Mouse (Mus musculus): ENCODE data around the gene Hs3st6. TPM values are rescaled to one million over a fixed set of nuclear protein-coding genes. Genes with fewer than 3 reads are reported as not detected.
"Not testable (repeated sequence)": the region's sequence is repeated elsewhere in the genome, so short reads cannot be mapped to it uniquely, and the experiment has no call there.

Hs3st6 gene
- total RNA-seq (2015) (not detected in 2 replicates), total RNA-seq (2017) (not detected in 2 replicates)

DNA sequence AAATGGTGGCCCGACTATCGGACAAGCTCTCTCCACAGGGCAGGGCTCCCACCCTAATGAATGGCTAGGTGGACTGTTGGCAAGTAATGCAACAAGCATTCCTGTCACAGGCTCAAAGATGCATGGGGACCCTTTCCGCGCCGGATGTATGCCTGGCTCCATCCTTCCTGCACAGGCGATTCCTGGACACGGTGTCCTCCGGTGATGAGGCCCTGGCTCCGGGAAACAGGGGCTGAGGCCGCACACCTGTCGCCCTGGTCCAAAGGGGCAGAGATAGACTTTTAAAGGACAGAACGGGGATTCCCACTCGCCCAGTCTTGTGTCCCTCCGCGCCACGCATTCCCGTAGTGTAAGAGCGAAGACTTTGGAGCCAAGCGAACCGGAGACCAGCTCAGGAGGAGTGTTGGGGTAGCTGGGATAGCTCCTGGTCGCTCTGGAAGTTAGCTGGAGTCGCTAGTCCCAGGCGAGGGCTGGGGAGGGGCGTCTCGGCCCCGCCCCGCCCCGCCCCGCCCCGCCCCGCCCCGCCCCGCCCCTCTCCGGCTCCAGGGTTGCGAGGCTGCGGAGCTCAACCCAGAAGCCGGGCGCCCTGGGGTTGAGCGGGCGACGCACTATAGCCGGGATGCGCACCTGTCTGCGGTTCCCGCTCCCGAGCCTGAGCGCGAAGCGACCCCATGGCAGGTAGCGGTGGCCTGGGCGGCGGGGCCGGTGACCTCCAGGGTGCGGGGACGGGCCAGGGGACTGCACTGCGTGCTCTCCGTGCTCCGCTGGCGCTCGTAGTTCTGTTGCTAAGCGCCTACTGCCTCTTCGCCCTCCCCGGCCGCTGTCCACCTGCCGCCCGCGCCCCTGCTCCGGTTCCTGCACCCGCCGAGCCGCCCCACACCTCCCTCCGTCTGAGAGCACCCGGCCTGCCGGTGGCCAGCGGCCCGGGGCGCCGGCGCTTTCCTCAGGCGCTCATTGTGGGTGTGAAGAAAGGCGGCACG, at the start of gene Hs3st6:
Gene Hs3st6 (plus strand): TSS at position 574 of the 980 bp plus-strand sequence.
- ATAC-seq (ENCODE audit: poor library complexity, severe bottlenecking), result peak; percentile 52

DNA sequence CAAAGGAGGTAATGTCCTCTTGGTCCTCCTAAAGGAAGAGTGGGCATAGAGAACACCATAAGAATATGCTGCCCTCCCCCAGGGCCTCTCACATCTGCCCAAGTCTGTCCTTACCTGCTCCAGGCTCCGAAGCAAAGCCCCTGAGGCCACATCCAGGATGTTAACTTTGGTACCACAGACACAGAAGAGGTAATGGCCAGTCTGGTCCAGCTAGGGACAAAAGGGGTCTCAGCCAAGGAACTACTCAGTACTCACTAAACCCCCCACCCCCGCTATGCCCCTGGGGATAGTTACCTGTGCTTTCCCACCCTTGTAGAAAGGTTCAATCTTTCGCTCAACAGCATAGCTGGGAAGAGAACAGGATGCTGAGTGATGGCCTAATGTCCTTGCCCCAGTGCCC, 47.0 kb upstream of the Hs3st6 start:
- no peak for ATAC-seq (ENCODE audit: poor library complexity, severe bottlenecking)

DNA sequence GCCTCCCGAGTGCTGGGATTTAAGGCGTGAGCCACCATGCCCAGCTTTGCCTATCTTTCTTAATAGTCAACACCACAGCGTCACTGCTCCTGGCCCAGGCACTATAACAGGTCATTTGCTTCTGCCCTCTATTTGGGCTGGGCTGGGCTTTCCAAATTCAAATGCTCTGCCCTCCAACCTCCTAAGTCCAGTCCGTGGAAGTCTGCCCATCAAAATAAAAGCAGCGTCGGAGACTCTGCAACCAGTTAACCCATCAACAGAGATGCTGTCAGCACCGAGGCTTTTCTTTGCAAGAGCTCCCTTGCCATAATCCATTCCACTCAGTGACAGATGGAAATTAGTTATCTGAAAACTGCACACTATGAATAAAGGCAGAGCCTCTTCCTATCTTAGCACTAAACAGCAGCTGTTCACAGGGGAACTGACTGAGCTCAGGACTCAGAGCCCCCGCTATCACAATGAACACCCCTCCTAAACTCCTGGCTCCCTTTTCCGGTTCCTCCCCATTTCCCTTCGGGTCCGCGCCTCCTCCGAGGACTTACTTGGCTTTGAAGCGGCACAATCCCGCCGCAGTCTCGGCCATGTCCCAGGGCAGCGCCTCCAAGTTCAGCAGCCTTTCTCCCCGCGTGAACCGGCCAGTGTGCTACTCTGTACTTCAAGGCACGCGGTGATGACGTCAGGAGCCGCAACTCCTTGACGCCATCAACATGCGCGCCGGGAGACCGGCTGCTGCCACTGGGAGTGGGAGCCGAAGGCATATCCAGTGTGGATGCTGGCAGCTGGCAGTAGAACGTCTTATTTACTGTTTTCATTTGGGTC, 45.6 kb upstream of the Hs3st6 start, which contains the start of gene Tbl3:
Gene Tbl3 (minus strand): TSS at position 679 of the 819 bp plus-strand sequence.
- ATAC-seq (ENCODE audit: poor library complexity, severe bottlenecking), result peak; percentile 96

DNA sequence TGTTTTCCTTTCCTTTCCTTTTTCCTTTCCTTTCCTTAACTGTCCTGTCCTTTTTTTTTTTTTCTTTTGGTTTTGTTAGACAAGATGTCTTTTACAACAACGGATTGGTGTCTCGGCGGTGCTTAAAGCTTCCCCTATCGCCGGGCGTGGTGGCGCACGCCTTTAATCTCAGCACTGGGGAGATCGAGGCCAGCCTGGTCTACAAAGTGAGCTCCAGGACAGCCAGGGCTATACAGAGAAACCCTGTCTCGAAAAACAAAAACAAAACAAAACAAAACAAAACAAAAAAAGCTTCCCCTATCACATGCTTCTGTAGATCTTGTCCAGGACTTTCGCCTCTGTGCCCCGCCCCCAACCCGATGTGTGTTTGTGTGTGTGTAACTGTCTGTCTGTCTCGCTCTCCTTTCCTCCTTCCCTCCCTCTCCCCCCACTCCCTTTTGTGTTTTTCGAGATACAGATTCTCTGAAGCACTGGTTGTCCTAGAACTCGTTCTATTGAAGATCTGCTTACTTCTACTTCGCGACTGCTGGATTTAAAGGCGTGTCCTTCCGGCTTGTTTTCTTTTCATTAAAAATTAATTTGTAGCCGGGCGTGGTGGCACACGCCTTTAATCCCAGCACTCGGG, 44.9 kb upstream of the Hs3st6 start:
- ATAC-seq (ENCODE audit: poor library complexity, severe bottlenecking), result peak; percentile 28

DNA sequence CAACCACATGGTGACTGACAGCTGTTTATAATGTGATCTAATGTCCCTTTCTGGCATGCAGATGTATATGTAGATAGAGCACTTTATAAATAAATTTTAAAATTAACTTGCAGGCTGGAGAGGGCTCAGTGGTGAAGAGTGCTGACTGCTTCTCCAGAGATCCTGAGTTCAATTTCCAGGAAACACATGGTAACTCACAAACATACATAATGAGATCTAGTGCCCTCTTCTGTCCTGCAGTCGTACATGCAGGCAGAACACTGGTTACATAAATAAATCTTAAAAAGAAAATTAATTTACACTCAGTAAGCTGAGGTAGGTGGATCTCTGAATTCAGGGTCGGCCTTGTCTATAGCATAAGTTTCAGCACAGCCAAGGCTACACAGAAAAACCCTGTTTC, 44.1 kb upstream of the Hs3st6 start:
- peak; percentile 43 for ATAC-seq (ENCODE audit: poor library complexity, severe bottlenecking)

DNA sequence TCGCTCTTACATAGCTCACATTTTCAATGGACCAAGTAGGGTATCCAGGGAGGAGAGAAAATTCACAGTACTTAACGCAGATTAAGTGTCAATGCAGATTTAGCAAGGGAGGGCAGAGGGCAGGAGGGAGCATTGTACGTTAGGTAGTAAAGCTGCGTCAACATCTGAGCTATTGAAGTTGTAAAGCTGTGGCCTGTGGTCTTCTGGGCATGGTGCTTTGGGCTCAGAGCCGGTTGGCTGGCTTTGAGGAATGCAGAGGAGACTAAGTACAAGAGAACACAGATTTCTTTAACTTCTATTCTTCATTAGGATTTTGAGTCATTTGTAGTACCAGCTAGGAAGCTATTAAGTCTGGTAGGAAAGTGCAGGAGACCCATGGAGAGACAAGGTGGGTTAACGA, 37.2 kb upstream of the Hs3st6 start:
- ATAC-seq (ENCODE audit: poor library complexity, severe bottlenecking), result no peak

DNA sequence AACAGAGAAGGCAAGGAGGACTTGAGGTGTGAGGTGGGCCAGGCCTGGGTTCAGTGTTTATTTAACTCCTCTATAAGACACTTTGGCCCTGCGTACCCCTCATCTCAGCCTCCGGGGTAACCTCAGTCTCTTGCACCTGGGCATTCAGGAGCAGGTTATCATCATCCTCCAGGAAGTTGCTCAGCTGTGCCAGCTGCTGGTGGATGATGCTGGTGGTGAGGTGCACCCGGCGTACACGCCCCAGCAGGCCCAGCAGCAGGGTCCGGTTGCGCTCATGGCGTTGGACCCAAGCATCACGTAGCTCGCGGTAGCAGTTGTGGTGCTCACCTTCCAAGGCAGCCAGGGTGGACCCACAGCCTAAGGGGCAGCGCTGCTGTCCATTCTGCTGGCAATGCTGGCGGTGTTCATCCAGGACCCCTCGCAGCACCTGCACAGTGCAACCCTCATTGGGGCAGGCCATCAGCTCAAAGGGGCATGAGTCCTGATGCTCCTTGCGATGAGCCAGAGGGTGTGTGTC, 36.6 kb upstream of the Hs3st6 start:
- no peak for ATAC-seq (ENCODE audit: poor library complexity, severe bottlenecking)

DNA sequence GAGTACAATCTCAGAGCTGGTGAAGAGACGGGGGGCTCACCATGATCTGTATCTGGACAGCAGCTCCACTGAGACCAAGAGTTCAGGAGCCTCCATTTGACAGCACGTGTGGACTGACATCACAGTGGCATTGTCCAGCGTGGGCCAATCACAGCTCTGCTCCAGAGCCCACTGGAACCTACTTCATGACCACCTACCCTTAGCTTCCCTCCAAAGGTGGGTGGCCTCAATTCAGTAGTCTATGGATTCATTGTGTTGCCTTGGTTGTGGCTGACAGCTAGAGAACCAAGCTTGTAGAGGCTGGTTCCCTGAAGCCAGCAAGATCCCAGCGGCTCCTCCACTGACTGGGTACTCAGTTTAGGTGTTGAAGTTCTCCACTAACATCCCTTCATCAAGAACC, 34.8 kb upstream of the Hs3st6 start, which contains the start of the genes Rnf151 and Rps2:
Gene Rnf151 (minus strand): TSS at position 121 of the 400 bp plus-strand sequence.
Gene Rps2 (plus strand): TSS at position 174 of the 400 bp plus-strand sequence.
- ATAC-seq (ENCODE audit: poor library complexity, severe bottlenecking), result no peak

DNA sequence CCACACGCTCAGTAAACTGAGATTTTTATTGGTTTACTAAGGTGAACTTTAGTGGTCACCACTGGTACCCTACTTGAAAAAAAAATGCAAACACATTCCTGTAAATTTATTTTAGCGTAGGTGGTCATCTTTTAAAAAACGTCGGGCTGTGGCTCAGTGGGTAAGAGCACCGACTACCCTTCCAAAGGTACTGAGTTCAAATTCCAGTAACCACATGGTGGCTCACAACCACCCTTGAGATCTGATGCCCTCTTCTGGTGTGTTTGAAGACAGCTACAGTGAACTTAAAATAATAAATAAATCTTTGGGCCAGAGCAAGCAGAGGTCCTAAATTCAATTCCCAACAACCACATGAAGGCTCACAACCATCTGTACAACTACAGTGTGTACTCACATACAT, 33.9 kb upstream of the Hs3st6 start:
- ATAC-seq (ENCODE audit: poor library complexity, severe bottlenecking), result not testable (repeated sequence)

DNA sequence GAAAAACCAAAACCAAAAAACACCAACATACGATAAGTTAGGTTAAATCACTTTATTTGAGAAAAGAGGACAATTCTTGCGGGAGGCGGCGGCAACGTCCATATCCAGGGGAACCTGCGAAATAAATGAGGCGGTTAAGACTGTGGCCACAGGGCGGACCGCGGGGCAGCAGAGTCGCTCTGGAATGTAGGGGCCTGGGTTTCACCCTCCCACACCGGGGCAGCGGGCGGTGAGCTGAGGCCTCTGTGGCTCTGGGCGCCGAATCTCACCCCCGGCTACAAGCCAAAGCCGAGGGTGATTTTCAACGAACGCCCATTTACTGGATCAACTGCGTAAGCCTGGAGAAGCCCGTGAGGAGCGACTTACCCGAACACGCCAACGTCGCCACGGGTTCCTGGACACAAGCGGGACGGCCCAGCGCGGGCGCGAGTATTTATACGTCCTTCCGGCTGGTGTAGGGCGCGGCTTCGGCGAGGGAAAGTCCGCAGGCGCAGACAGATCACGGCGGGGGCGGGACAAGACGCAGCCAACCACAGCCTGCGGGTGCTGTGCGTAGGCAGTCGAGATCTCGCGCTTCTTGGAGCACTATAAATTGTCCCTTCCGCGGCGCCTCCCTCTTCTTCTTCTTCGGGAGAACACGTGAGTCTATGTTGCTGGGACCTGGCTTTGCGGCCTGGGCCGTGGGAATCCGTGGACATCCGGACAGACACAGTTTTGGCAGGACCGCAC, 33.1 kb upstream of the Hs3st6 start:
- peak; percentile 92 for ATAC-seq (ENCODE audit: poor library complexity, severe bottlenecking)

DNA sequence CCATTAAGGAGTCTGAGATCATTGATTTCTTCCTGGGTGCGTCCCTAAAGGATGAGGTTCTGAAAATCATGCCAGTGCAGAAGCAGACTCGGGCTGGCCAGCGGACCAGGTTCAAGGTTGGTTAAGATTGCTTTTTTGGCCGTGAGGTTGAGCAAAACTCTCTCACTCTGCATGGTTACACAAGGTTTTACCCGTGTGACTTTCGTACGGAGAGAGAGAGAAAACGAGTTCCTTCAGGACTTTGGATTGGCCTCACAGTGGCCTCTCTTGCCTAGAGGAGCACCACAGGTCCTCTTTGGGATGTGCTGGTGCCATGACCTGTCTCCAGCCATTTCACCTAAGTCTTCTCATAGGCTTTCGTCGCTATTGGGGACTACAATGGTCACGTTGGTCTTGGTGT, 32.2 kb upstream of the Hs3st6 start:
- ATAC-seq (ENCODE audit: poor library complexity, severe bottlenecking), result not testable (repeated sequence)

DNA sequence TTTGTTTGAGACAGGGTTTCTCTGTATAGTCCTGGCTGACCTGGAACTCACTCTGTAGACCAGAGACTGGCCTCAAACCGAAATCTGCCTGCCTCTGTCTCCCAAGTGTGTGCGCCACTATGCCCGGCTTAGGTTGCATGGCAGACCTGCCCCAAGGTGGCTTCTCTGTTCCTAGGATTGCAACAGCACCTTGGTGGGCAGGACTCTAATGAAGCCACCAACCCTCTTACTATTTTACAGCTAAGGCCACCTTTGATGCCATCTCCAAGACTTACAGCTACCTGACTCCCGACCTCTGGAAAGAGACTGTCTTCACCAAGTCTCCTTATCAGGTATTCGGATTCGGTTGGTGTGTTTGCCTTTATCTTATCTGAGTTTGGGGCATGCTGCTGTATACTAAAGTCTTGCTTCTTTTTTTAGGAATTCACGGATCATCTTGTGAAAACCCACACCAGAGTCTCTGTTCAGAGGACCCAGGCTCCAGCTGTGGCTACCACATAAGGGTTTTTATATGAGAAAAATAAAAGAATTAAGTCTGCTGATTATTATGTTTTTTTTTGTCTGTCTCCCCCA, 31.3 kb upstream of the Hs3st6 start:
- ATAC-seq (ENCODE audit: poor library complexity, severe bottlenecking), result not testable (repeated sequence)

DNA sequence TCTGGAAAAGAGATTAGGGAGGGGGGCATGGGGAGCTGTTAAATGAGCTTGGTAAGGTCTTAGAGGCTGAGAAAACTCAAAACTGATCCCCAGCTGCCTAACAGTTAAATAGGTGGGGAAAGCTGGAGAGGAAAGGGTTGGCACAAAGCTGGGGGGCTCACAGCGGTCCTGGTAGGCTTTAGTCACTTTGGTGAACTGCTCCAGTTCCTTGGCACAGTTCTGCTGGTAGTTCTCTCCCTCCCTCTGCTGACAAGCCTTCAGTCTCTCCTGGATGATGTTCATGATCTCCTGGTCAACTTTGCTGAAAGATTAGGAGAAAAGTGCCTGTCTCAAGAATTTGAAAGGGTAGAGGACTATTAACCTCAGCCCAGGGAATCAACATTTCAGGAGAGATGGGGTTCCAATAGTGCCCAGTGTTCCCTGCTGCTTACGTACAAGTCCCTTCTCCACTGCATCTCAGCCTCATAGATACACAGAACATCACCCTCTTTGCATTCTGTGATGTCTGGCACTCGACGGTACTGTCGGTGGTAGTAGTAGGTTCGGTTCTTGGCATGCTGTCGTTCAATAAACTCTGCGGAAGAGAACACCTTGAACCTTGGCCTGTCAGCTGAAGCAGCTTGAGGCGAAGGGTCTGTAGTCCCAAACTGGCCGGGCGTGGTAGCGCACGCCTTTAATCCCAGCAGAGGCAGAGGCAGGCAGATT, 30.4 kb upstream of the Hs3st6 start:
- no peak for ATAC-seq (ENCODE audit: poor library complexity, severe bottlenecking)

DNA sequence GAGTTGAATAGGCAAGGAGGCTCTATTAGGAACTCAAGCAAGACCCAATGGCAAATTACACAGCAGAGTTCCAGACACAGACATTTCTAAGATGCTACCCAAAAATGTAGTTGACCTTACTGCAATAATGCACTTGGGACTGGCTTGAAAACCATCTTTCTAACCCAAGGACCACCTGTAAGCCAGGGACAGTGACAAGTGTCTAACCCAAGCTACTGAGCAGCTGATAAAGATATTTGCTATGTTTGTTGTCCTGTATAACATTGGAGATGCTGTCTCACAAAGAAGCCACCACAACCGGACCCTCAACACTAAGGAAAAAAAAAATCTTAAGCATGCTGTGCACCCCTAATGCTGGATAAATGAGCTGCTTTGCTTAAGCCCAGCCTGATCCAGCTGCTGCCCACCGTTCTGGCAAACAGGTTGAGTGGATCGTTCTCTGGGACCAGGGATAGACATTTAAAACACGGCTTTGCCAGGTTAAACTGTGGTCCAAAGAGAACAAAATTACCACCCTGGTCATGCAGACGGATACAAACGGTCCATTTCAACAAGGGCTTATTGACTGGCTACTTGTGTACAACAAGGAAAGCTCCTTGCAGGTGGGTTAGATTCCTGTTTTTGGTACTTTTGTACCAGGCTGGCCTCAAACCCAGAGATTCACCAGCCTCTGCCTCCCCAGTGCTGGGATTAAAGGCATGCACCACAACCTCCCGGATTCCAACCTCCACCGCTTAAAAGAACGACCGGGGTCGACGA, 29.5 kb upstream of the Hs3st6 start:
- no peak for ATAC-seq (ENCODE audit: poor library complexity, severe bottlenecking)

DNA sequence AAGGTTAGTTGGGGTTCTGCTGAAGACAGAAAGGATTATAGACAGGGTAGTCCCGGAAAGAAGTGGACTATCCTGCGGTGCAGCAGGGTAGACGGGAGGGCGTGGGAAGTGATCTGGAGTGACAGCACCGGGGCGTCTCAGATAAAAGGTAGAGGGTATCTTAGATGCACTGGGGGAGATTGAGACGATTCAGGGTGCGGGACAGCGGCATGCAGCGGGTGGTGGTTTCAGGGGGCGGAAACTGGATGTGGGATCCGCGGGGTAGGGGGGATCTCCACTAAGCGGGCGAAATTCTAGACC, 29.0 kb upstream of the Hs3st6 start:
- peak; percentile 5 for ATAC-seq (ENCODE audit: poor library complexity, severe bottlenecking)

DNA sequence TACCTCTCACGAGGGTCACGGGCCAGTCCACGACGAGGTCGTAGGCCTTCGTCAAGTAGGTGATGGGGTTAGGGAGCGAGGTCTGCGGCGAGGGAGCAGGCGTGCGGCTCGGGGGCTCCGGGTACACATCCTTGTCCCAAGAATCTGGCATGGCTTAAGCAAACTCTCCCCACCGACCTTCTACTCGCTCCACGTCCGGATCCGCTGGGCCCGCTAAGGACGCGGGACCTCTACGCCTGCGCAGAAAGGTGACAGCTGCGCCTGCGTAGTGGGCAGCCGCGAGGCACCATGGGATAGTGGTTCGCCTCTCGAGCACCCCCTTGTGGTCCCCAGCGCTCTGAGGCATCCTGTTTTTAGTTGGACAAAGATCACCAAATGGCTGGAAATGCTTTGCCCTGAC, 28.6 kb upstream of the Hs3st6 start, which contains the start of gene Ndufb10:
Gene Ndufb10 (minus strand): TSS at position 295 of the 400 bp plus-strand sequence.
- peak; percentile 73 for ATAC-seq (ENCODE audit: poor library complexity, severe bottlenecking)

DNA sequence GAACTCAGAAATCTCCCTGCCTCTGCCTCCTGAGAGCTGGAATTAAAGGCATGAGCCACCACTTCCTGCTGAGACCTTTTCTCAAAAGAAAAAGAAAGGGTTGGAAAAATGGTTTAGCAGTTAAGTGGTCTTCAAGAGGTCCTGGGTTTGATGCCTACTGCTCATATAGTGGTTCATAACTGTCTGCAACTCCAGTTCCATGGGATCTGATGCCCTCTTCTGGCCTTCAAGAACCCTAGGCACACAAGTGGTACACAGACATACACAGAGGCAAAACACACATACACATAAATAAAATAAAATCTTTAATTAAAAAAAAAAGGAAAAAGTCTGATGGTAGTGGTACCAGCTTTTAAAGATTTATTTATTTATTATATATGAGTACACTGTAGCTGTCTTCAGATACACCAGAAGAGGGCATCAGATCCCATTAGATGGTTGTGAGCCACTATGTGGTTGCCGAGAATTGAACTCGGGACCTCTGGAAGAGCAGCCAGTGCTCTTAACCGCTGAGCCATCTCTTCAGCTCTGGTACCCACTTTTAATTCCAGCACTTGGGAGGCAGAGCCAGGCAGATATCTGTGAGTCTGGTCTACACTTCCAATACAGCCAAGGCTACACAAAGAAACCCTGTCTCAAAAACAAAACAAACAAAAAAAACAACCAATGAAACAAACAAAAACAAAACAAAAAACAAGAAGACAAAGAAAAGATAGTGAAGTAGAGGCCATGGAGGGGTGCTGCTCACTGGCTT, 27.0 kb upstream of the Hs3st6 start:
- no peak for ATAC-seq (ENCODE audit: poor library complexity, severe bottlenecking)

DNA sequence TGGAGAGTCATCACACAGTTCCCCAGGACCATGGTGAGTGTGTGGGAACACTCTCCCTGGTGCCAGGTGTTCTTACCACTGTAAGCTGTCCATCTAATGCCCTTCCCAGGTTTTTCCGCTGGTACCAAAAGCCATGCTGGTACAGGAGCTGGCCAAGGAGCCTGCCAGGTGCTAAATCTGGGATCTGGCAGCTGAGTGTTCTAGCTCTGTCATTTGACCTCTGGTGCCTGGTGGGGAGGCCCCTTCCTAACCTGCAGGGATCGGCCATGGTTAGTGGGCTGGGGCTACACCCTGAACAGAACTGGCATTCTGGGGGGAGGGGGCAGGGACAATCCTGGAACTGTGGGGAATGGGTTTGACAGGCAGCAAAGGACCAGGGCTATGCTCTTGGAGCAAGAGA, 25.2 kb upstream of the Hs3st6 start, which contains the start of gene Rpl3l:
Gene Rpl3l (plus strand): TSS at position 203 of the 400 bp plus-strand sequence.
- ATAC-seq (ENCODE audit: poor library complexity, severe bottlenecking), result no peak
